Mouse (Mus musculus) myocyte (in vitro differentiated cells): ENCODE measurements around the gene Plcxd2.

Source experiments
- CEBPB ChIP-seq: IDR thresholded peaks from 2 replicates; pipeline ENCODE4 v1.6.1; 2011; ENCODE audit warnings: mild to moderate bottlenecking, moderate library complexity; ENCODE audit not compliant: poor library complexity, insufficient read depth, severe bottlenecking
- E2F4 ChIP-seq: IDR thresholded peaks from one replicate; pipeline ENCODE4 v1.6.1; 2011; ENCODE audit warnings: mild to moderate bottlenecking, control low read depth, moderate library complexity; ENCODE audit not compliant: insufficient read depth
- MAX ChIP-seq: IDR thresholded peaks from one replicate; pipeline ENCODE4 v1.6.1; 2011; ENCODE audit warnings: low read depth, mild to moderate bottlenecking, control low read depth
- MYOD1 ChIP-seq, 3 experiments: IDR thresholded peaks; one replicate each; pipeline ENCODE4 v1.6.1; 2011; ENCODE audit warnings: control low read depth in 2 of 3, low read depth in 2 of 3, mild to moderate bottlenecking in 2 of 3, moderate library complexity in 1 of 3; ENCODE audit not compliant: insufficient read length in 2 of 3, control insufficient read depth in 1 of 3
- MYOG ChIP-seq, 3 experiments: IDR thresholded peaks; one replicate each; pipeline ENCODE4 v1.6.1; 2011; ENCODE audit warnings: control low read depth in 2 of 3, low read depth in 2 of 3, mild to moderate bottlenecking in 2 of 3; ENCODE audit not compliant: insufficient read length in 2 of 3, control insufficient read depth in 1 of 3, insufficient read depth in 1 of 3
- POLR2A ChIP-seq: IDR thresholded peaks from one replicate; pipeline ENCODE4 v1.6.1; 2011; ENCODE audit warnings: low read depth, mild to moderate bottlenecking, control low read depth, moderate library complexity; ENCODE audit not compliant: insufficient read length
- POLR2AphosphoS2 ChIP-seq: IDR thresholded peaks from one replicate; pipeline ENCODE4 v1.6.1; 2011; ENCODE audit warnings: low read depth, control low read depth; ENCODE audit not compliant: insufficient read length
- REST ChIP-seq: IDR thresholded peaks from one replicate; pipeline ENCODE4 v1.6.1; 2011; ENCODE audit warnings: mild to moderate bottlenecking, control low read depth, moderate library complexity; ENCODE audit not compliant: insufficient read depth, insufficient read length
- TCF12 ChIP-seq: IDR thresholded peaks from one replicate; pipeline ENCODE4 v1.6.1; 2011; ENCODE audit warnings: mild to moderate bottlenecking, control low read depth; ENCODE audit not compliant: poor library complexity, insufficient read depth, severe bottlenecking
- TCF3 ChIP-seq: IDR thresholded peaks from one replicate; pipeline ENCODE4 v1.6.1; 2011; ENCODE audit warnings: low read depth, control low read depth; ENCODE audit not compliant: insufficient read length
- USF1 ChIP-seq: IDR thresholded peaks from one replicate; pipeline ENCODE4 v1.6.1; 2011; ENCODE audit warnings: low read depth, mild to moderate bottlenecking, control low read depth, moderate library complexity

- TF ChIP-seq CEBPB (no peak), POLR2AphosphoS2 (no peak), TCF3 (no peak), TCF12 (no peak), POLR2A (no peak), MYOD1 (IDR thresholded peaks at IDR 0.05; ENCODE audit: control insufficient read depth in 1 of 3, insufficient read length in 2 of 3, low read depth in 2 of 3) (no peak), USF1 (no peak), REST (no peak), MAX (no peak), E2F4 (no peak), MYOG (IDR thresholded peaks at IDR 0.05; ENCODE audit: control insufficient read depth in 1 of 3, insufficient read depth in 1 of 3, insufficient read length in 2 of 3, low read depth in 2 of 3) (no peak)
Observed at GRCm38 (mm10) chr16:46011696-46012095, 1.7 kb upstream of the Plcxd2 start.
